Mouse (Mus musculus) layer of hippocampus, adult 9-10 months (tissue): ENCODE measurements around the gene Golim4.

Experiments used
- DNase-seq: peaks from one replicate; pipeline ENCODE4 v3.0.0; 2022; ENCODE audit warnings: low spot score

The Golim4 gene

DNA sequence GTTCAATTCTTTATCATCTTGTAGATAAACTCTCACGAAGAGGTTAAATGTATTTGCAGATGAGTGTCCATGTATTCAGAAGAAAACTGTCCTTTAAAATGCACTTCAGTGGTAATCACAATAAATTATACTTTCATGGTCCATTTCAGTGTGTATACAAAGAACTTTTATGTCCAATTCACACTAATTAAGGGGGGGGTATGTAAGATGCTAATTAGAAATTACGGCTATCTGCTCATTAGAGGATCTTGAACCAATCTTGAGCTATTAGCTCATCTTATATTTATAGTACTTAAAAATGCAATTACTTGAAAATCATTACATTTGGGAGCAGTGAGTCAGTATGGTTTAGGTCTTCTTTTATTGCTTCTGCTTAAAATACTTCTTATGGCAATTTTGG, 31.6 kb downstream of the Golim4 start:
- DNase-seq, result no peak

- no peak for DNase-seq
These were observed 38.8 kb downstream of the Golim4 start for GRCm38 (mm10) chr3:75917770-75918503.

GRCm38 (mm10) chr3:75912786-75913185, 44.0 kb downstream of the Golim4 start:
- DNase-seq, result no peak

GRCm38 (mm10) chr3:75910768-75911167, 46.0 kb downstream of the Golim4 start:
- DNase-seq, result no peak

DNA sequence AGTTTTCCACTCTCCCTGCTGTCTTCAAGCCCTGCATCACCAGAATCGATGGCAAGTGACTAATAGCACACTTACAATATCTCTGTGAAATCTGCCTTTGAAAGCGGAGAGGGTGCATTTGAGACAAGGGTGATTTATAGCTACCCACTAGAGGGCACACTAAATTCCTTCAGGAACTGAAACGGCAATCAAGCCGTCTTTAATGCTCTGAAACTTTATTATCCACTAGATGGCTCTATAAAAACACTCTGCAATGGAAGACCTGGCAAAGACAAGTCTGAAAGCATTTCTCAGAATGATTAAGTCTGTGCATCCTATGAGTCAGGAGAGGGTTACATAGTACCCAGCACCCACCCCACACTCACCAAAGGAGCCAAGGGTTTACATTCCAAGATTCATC, 46.5 kb downstream of the Golim4 start:
- DNase-seq, result peak; percentile 63

- no peak for DNase-seq
These were observed 54.7 kb downstream of the Golim4 start for GRCm38 (mm10) chr3:75901903-75902598.

DNA sequence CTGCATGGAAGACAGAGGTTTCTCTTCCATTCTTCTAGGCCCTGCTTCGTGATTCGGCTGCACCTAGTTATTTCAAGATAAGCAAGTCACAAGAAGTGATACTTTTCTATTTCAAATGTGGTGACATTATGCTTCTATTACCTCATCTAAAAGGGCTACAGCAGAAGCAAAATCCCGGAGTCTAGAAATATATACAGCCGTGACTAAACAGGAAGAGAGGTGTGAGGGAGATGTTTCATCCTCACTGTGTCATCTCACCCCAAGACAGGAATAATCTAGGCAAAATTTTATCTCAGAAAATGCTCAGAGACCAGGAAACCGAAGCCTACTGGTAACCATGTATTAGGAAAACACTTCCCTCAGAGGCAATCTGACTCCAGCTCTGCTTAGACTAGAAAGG, 61.7 kb downstream of the Golim4 start:
- DNase-seq, result no peak

DNA sequence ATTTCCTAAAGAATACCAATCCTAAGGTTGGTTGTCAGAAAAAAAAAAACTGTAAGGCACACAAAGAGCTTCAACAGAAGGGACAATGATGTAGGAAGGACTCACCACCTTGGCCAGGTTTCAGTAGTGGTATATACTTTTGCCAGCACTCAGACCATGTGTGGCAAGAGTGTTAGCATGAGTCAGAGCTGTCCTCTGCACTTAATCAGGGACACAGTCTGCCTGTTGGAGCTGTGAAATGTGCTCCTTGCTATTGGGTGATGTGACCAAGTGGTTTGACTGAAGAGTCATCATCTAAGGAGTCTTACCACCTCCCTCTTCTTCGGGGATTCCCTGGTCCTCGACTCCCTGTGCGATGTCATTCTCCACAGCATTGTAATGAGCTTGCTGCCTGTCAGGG, 65.2 kb downstream of the Golim4 start:
- DNase-seq, result no peak

DNA sequence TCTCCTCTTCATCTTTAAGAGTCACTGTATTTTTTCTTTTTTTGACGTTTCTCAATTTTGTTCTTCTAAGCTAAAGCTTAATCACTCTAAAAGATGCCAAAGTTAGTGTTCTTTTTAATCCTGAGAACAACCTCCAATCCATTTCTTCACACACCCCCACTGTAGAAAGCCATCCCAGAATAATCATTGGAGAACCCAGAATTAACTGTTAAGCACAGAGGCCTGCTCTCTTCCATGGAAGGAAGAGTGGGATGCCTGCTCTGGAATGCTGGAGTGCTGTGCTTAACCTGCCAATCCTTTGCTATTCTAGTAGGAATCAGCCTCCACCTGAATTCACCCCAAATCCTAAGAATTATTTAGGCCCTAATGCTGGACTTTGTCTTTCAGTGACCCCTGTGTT, 67.4 kb downstream of the Golim4 start:
- no peak for DNase-seq

DNA sequence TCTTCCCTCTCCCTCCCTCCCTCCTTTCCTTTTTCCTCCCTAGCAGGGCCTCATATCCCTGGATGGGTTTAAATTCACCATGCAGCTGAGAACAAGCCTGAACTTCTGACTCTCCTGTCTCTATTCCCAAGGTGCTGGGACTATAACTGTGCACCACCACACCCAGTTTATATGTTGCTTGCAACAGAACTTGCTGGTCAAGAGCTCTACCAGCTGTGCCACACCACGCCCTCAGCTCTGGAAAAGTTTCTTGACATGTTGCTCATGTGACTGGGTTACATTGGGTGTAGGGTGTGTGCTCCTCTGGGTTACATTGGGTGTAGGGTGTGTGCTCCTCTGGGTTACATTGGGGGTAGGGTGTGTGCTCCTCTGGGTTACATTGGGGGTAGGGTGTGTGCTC, 75.2 kb downstream of the Golim4 start:
- DNase-seq, result no peak

- no peak for DNase-seq
These were observed 77.5 kb downstream of the Golim4 start for GRCm38 (mm10) chr3:75879269-75879668.

DNA sequence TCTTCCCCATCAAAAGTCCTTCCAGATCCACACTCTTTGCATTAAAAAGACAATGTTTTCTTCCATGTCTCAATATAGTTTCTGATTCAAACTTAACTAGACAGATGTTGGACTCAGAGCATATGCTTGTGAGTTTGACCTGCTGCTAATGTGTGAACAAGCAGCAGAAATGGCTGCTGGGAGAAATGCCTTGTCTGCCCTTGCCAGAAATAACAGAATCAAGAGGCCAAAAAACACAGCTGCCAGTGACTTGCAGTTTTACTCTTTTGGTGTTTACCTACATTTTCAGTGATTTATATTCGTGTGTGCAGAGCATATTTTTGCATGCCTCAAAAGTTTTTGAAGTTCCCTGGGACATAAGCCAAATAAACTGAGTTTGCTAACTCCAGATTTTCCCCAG, 87.9 kb downstream of the Golim4 start:
- no peak for DNase-seq

DNA sequence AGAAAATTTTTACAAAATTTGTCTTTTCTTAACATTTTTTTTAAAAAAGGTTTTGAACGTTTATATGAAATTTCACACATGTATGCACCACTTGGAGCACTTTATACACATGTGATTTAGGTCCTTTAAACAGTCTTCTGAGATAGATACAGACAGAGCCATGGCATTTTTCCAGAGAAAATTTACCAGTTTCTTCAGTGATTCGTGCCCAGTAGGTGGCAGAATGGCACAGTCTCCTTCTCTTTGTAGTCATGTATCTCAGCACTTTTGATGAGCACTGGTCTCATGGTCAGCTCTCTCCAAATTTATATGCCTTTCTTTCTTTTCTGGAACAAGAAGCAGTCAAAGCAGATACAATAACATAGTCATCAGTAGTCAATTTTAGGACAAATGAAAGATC, 92.5 kb downstream of the Golim4 start:
- peak; percentile 9 for DNase-seq

- DNase-seq, result no peak
These were observed 95.1 kb downstream of the Golim4 start for GRCm38 (mm10) chr3:75861677-75862076.

- DNase-seq, result no peak
These were observed 96.0 kb downstream of the Golim4 start for GRCm38 (mm10) chr3:75860760-75861159.

GRCm38 (mm10) chr3:75835286-75835967, 121.3 kb downstream of the Golim4 start:
- DNase-seq, result no peak

- DNase-seq, result no peak
These were observed 121.9 kb downstream of the Golim4 start for GRCm38 (mm10) chr3:75834827-75835226.
